Mouse (Mus musculus) liver, embryonic 14.5 days (tissue): ENCODE data around the gene Ptpa. TPM values are rescaled to one million over a fixed set of nuclear protein-coding genes. Genes with fewer than 3 reads are reported as not detected.

Experiments used
- ATAC-seq: fragments of 200-750 bp; cut with Nextera tagmentation; 2 replicates; pipeline ENCODE4 v1.8.0; 2017; ENCODE audit warnings: moderate number of reproducible peaks, mild to moderate bottlenecking, moderate library complexity; ENCODE audit not compliant: insufficient read depth
- DNase-seq, 3 experiments: peaks; one replicate each; pipeline ENCODE4 v3.0.0-alpha.2; 2012 to 2013; ENCODE audit warnings: low read depth in 3 of 3, low spot score in 3 of 3
- H3K27ac ChIP-seq: fragments of 300-500 bp; sonication (generic); 2 replicates; pipeline ENCODE4 v1.5.1; 2014; ENCODE audit warnings: moderate library complexity, mild to moderate bottlenecking, control low read depth, inconsistent platforms
- H3K27me3 ChIP-seq: fragments of 300-500 bp; sonication (generic); 2 replicates; pipeline ENCODE4 v1.6.1; 2014; ENCODE audit warnings: mild to moderate bottlenecking, low read length, moderate library complexity; ENCODE audit not compliant: control insufficient read depth, insufficient read depth
- H3K36me3 ChIP-seq: fragments of 300-500 bp; sonication (generic); replicated peaks from 2 replicates; pipeline ENCODE4 v1.6.1; 2014; ENCODE audit warnings: low read depth; ENCODE audit not compliant: control insufficient read depth, insufficient read depth
- H3K4me1 ChIP-seq, 2 experiments: fragments of 200-500 bp in 1 of 2; fragments of 300-500 bp in 1 of 2; sonication (generic) in 1 of 2; replicated peaks; 2 replicates each; pipeline ENCODE4 v1.6.1; 2012 to 2014; ENCODE audit warnings: antibody characterized with exemption in 1 of 2, inconsistent platforms in 1 of 2, low read length in 1 of 2; ENCODE audit not compliant: control insufficient read depth in 2 of 2, insufficient read depth in 2 of 2
- H3K4me2 ChIP-seq: fragments of 300-500 bp; sonication (generic); 2 replicates; pipeline ENCODE4 v1.6.1; 2014; ENCODE audit warnings: low read depth, mild to moderate bottlenecking, control low read depth, moderate library complexity
- H3K4me3 ChIP-seq, 2 experiments: fragments of 200-500 bp in 1 of 2; fragments of 300-500 bp in 1 of 2; sonication (generic) in 1 of 2; 2 replicates each; pipeline ENCODE4 v1.5.1; 2012 to 2014; ENCODE audit warnings: low read depth in 2 of 2, low read length in 2 of 2, mild to moderate bottlenecking in 2 of 2, control low read depth in 1 of 2, inconsistent platforms in 1 of 2, moderate library complexity in 1 of 2; ENCODE audit not compliant: insufficient read depth in 1 of 2
- H3K9ac ChIP-seq: fragments of 300-500 bp; sonication (generic); replicated peaks from 2 replicates; pipeline ENCODE4 v1.6.1; 2014; ENCODE audit warnings: mild to moderate bottlenecking, control low read depth, moderate library complexity
- H3K9me3 ChIP-seq: fragments of 300-500 bp; sonication (generic); 2 replicates; pipeline ENCODE4 v1.6.1; 2016; ENCODE audit warnings: low read length, mixed read lengths; ENCODE audit not compliant: control insufficient read depth
- CTCF ChIP-seq: IDR thresholded peaks from 2 replicates; pipeline ENCODE4 v1.5.1; 2016; ENCODE audit warnings: antibody characterized with exemption, low read depth, control low read depth
- EP300 ChIP-seq: IDR thresholded peaks from 2 replicates; pipeline ENCODE4 v1.6.1; 2016; ENCODE audit warnings: antibody characterized with exemption, low read depth
- WGBS: fragments of 180-500 bp; shearing (Covaris S2); extraction: QIAGEN DNeasy Blood & Tissue Kit; methylation state at CpG from one replicate; pipeline ENCODE4 v1.1.7; 2014; ENCODE audit not compliant: insufficient replicate concordance; 5-methylcytosine and 5-hydroxymethylcytosine counted together
- polyA plus RNA-seq, 2 experiments: library from polyadenylated mRNA; depleted of rRNA in 1 of 2; stranded (reverse) in 1 of 2; unstranded in 1 of 2; fragments of >200 nt; fragmentation: Nextera tagmentation in 1 of 2; extraction: Ambion mirVana in 1 of 2; gene quantifications; 2 replicates each; pipeline versions ENCODE4 v1.2.1 to v1.2.3; 2012 to 2014

Gene Ptpa
- polyA plus RNA-seq, 2 experiments, result 63.3 to 78.2 TPM

- Histone ChIP-seq H3K27me3 (peaks cover 30% of the 10 kb centered on the region), H3K9me3 (no peaks in the 10 kb centered on the region)
Measured at GRCm38 (mm10) chr2:30466787-30467186, 50.9 kb downstream of the Ptpa start.

GRCm38 (mm10) chr2:30469009-30469408, 53.2 kb downstream of the Ptpa start:
- Histone ChIP-seq H3K36me3 (no peaks in the 10 kb centered on the region), H3K4me1 (peaks cover 3 to 5% of the 10 kb centered on the region in 2 experiments; a peak in 3 of 4 replicates), H3K9ac (no peak overlapping the region), H3K9me3 (no peaks in the 10 kb centered on the region), H3K27ac (no peak overlapping the region), H3K27me3 (peaks cover 52% of the 10 kb centered on the region), H3K4me3 (no peak overlapping the region), H3K4me2 (no peak overlapping the region)
- WGBS, result 61% methylated on average over 6 of the region's 6 CpGs
- no peak for ATAC-seq
- TF ChIP-seq CTCF (no peak), EP300 (no peak)
- DNase-seq, result no peak

More at GRCm38 (mm10) chr2:30466787-30467186, 50.9 kb downstream of the Ptpa start:
- no peak for TF ChIP-seq CTCF
- TF ChIP-seq EP300, result no peak
- Histone ChIP-seq H3K36me3 (no peaks in the 10 kb centered on the region), H3K9ac (no peak overlapping the region), H3K4me2 (no peak overlapping the region), H3K4me3 (no peak overlapping the region), H3K4me1 (peaks cover 3 to 12% of the 10 kb centered on the region in 2 experiments), H3K27ac (no peak overlapping the region)
- WGBS, result 54% methylated on average over 4 of the region's 4 CpGs
- DNase-seq (no peak), ATAC-seq (no peak)

- WGBS, result under 1% methylated on average over 19 of the region's 19 CpGs
- Histone ChIP-seq H3K4me1 (peaks cover 0 to under 1% of the 10 kb centered on the region in 2 experiments; a peak in 2 of 4 replicates), H3K4me3 (peak overlapping the region; percentile 22 to 32; a peak in 2 of 4 replicates), H3K36me3 (no peaks in the 10 kb centered on the region), H3K27me3 (peaks cover 60% of the 10 kb centered on the region), H3K9me3 (no peaks in the 10 kb centered on the region), H3K4me2 (peak overlapping the region; percentile 36), H3K9ac (no peak overlapping the region), H3K27ac (no peak overlapping the region)
- ATAC-seq (no peak), DNase-seq (no peak)
- peak; percentile 72 for TF ChIP-seq CTCF
- no peak for TF ChIP-seq EP300
Measured at GRCm38 (mm10) chr2:30469796-30470142, 53.9 kb downstream of the Ptpa start.

GRCm38 (mm10) chr2:30470143-30470946, 54.5 kb downstream of the Ptpa start:
- under 1% methylated on average over 46 of the region's 46 CpGs for WGBS
- no peak overlapping the region for H3K9ac ChIP-seq
- H3K4me3 ChIP-seq, result peak overlapping the region; percentile 21 to 22; a peak in 2 of 4 replicates
- TF ChIP-seq EP300 (no peak), CTCF (no peak)
- no peaks in the 10 kb centered on the region for H3K36me3 ChIP-seq
- peak overlapping the region; percentile 36 for H3K4me2 ChIP-seq
- no peaks in the 10 kb centered on the region for H3K9me3 ChIP-seq
- no peak for DNase-seq
- no peak for ATAC-seq
- H3K4me1 ChIP-seq, result no peaks in the 10 kb centered on the region; a peak in 1 of 4 replicates
- no peak overlapping the region for H3K27ac ChIP-seq
- peaks cover 64% of the 10 kb centered on the region for H3K27me3 ChIP-seq

- Histone ChIP-seq H3K9me3 (no peaks in the 10 kb centered on the region), H3K27ac (no peak overlapping the region), H3K4me1 (no peaks in the 10 kb centered on the region; a peak in 1 of 4 replicates), H3K9ac (no peak overlapping the region), H3K4me2 (no peak overlapping the region), H3K36me3 (no peaks in the 10 kb centered on the region), H3K27me3 (peaks cover 69% of the 10 kb centered on the region), H3K4me3 (no peak overlapping the region)
- TF ChIP-seq CTCF (no peak), EP300 (no peak)
- no peak for ATAC-seq
- WGBS, result 27% methylated on average over 8 of the region's 8 CpGs
- no peak for DNase-seq
Measured at GRCm38 (mm10) chr2:30471051-30471450, 55.2 kb downstream of the Ptpa start.
